Mouse (Mus musculus) forebrain, embryonic 10.5 days (tissue): ENCODE measurements at regions not wholly inside any gene's neighbourhood (a gene's known extent, or its start where the extent isn't known, plus 50 kb on each side); places are given as distances from the start of the nearest gene placed in this dataset.
"Not testable (repeated sequence)": the region's sequence is repeated elsewhere in the genome, so short reads cannot be mapped to it uniquely, and the experiment has no call there.

Source experiments
- DNase-seq: peaks from one replicate; pipeline ENCODE4 v3.0.0-alpha.2; 2017; ENCODE audit warnings: low spot score; ENCODE audit errors: extremely low spot score
- H3K27ac ChIP-seq: fragments of 300-500 bp; sonication (generic); 2 replicates; pipeline ENCODE4 v1.5.1; 2016; ENCODE audit warnings: mild to moderate bottlenecking
- H3K27me3 ChIP-seq: fragments of 300-500 bp; sonication (generic); 2 replicates; pipeline ENCODE4 v1.6.1; 2016; ENCODE audit warnings: mild to moderate bottlenecking; ENCODE audit not compliant: poor library complexity, severe bottlenecking
- H3K36me3 ChIP-seq: fragments of 300-500 bp; sonication (generic); replicated peaks from 2 replicates; pipeline ENCODE4 v1.6.1; 2016; ENCODE audit warnings: mild to moderate bottlenecking, moderate library complexity
- H3K4me1 ChIP-seq: fragments of 300-500 bp; sonication (generic); 2 replicates; pipeline ENCODE4 v1.6.1; 2016
- H3K4me3 ChIP-seq: fragments of 300-500 bp; sonication (generic); 2 replicates; pipeline ENCODE4 v1.5.1; 2016; ENCODE audit warnings: mild to moderate bottlenecking, moderate library complexity
- H3K9me3 ChIP-seq: fragments of 300-500 bp; sonication (generic); 2 replicates; pipeline ENCODE4 v1.6.1; 2016; ENCODE audit warnings: mild to moderate bottlenecking, moderate library complexity
- WGBS: fragments of 180-500 bp; shearing (Covaris S2); methylation state at CpG from one replicate; pipeline ENCODE4 v1.1.7; 2016; 5-methylcytosine and 5-hydroxymethylcytosine counted together

GRCm38 (mm10) chr3:113703040-113703439, 73.1 kb upstream of the Rnpc3 start:
- not testable (repeated sequence) for H3K9me3 ChIP-seq, H3K27ac ChIP-seq, H3K4me1 ChIP-seq, DNase-seq, H3K27me3 ChIP-seq, H3K36me3 ChIP-seq, H3K4me3 ChIP-seq
- 90% methylated on average over 3 of the region's 3 CpGs for WGBS

GRCm38 (mm10) chr3:113699063-113699462, 69.1 kb upstream of the Rnpc3 start:
- no peaks in the 10 kb centered on the region for H3K9me3 ChIP-seq
- DNase-seq = no peak

GRCm38 (mm10) chr3:113697471-113697870, 67.5 kb upstream of the Rnpc3 start:
- Histone ChIP-seq H3K4me3 (no peak overlapping the region), H3K36me3 (no peaks in the 10 kb centered on the region), H3K4me1 (peaks cover 26% of the 10 kb centered on the region), H3K9me3 (no peaks in the 10 kb centered on the region), H3K27me3 (no peaks in the 10 kb centered on the region), H3K27ac (0 out of 2 replicates have a peak overlapping the region, but pooled peaks have one; percentile 15)
- 56% methylated on average over 2 of the region's 2 CpGs for WGBS
- DNase-seq = no peak

More at GRCm38 (mm10) chr3:113699063-113699462, 69.1 kb upstream of the Rnpc3 start:
- 46% methylated on average over 3 of the region's 3 CpGs for WGBS
- H3K27me3 ChIP-seq = no peaks in the 10 kb centered on the region
- no peaks in the 10 kb centered on the region for H3K36me3 ChIP-seq
- no peak overlapping the region for H3K27ac ChIP-seq
- H3K4me1 ChIP-seq = peaks cover 26% of the 10 kb centered on the region
- H3K4me3 ChIP-seq = no peak overlapping the region

- no peaks in the 10 kb centered on the region for H3K27me3 ChIP-seq
- DNase-seq = no peak
- no peaks in the 10 kb centered on the region for H3K9me3 ChIP-seq
- H3K4me3 ChIP-seq = no peak overlapping the region
- 28% methylated on average over 5 of the region's 5 CpGs for WGBS
- no peaks in the 10 kb centered on the region for H3K36me3 ChIP-seq
- no peak overlapping the region for H3K27ac ChIP-seq
- peaks cover 26% of the 10 kb centered on the region for H3K4me1 ChIP-seq
Observed at GRCm38 (mm10) chr3:113696518-113696917, 66.6 kb upstream of the Rnpc3 start.
